Mouse (Mus musculus) cerebellum, postnatal 25 days (tissue): Measurements from ENCODE around the gene Cd86.
A peak's percentile ranks its signal among the peaks of the same experiment; 100 is the strongest.

ENCODE experiments used
- DNase-seq, 2 experiments: peaks; one replicate each; pipeline ENCODE4 v3.0.0; 2021; ENCODE audit warnings: mixed read lengths in 2 of 2

Gene Cd86

GRCm38 (mm10) chr16:36596671-36597410 is 69.0 kb downstream of the Cd86 start:
- DNase-seq: no peak

DNA sequence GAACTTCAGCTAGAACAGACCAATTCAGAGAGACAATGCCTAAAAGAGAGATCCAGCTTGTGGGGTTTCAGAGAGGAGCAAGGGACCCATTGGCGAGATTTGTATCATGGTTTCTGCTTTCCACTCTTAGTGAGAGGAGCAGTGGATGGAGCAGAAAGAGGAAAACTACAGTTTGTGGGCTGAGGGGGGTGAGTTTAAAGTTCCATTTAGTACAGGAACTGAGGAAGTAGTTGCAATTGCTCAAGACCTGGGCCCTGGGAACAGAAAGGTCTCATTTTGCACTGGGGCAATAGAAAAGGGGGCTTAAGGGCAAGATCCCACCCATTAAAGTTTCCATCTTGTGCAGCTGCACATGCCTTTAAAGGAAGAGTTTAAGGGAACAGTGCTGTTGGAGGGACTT is 76.0 kb downstream of the Cd86 start:
- no peak for DNase-seq

DNA sequence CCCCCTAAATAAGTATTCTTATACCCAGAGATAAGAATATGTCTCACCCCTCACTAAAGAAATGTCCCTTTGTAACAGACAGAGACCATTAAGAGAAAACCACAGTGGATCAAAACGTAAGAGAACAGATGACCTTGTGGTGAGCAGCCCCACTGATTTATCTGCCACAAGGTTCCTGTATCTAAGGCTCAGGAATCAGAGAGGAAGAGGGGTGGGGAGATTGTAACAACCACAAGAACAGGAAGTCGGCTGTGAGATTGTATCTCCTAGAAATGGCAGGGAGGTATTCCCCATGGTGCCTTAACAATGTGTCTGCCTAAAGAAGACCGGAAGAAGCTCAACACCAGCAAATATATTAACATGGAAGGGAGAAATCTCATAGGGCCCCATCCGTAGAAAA is 77.9 kb downstream of the Cd86 start:
- no peak for DNase-seq

DNA sequence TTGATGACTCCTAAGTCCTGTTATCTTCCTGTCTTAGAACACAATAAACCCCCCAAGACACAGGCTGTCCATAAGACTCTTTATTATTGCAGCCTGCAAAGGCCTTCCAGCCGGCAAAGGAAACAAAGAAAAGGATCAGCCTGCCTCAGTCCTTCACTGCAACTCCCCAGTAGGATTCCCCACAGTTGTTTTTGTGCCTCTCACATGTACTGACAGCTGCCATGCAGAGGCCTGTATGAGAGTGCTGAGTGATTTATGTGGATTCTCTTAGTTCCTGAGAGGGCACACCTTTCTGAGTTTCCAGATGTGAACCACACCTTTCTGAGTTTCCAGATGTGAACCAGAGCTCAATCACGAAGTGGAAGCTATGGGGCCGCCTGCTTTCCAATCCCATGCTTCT is 83.8 kb downstream of the Cd86 start:
- DNase-seq: no peak

DNA sequence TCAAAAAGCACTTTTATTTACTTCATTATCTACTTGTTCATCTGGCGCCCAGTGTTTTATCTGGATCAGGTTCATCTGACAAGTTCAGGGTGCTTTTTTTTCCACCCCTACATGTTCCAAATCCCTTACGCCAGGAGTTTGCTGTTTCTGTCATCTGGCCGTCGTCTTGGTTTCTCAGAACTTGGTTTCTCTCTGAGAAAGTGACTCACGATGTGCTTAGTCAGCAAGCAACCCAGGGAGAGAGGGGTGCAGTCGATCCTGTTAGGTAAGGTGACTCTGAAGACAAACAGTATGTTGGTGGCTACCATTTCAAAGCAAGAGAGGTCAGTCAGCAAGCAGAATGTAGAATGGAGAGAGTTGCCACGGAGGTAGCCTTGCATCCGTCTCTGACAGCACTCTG is 93.9 kb downstream of the Cd86 start:
- no peak for DNase-seq

- peak; percentile 8 to 13 for DNase-seq
Observed at GRCm38 (mm10) chr16:36561386-36562338, 104.2 kb downstream of the Cd86 start, which contains the start of gene Casr. Gene Casr, minus strand, starts transcription at chr16:36562141.

DNA sequence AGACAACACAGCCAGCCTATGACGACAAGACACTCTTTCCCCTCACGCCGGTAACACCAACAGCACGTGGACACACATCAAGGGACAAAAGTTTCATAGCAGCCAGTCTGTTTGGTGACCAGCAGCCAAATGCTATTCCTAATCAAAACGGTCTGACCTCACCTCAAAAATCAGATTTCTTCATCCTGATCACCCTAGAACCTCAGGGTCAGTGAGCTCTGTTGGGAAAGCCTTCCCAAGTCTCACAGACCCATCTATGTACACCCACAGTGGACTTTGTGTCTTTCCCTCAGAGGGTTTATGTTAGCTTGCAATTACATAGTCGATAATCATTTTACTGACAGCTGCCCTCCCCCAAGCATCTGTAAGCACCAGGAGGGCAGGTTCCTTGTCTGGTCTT is 106.3 kb downstream of the Cd86 start:
- no peak for DNase-seq

DNA sequence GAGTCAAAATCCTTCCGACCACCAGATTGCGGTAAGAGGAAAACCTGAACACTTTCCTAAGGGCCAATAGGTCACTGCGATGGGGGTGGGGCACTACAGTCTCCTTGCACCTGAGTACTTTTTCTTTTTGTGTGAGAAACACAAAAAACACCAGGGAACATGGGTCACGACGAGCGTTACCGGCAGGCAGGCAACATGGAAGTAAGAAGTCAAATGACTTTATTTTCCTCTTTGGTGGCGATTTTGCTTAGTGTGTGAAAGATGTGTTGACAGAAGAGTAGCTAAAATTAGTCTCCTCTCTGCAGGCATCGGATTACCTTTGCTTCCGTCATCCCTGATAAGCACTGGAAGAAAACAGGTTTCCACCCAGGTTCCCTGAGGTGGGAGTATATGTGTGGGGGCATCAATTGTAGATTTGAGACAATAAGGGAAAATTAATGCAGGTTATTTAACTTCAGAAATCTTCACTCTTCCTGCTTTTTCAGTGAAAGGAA is 110.2 kb downstream of the Cd86 start:
- no peak for DNase-seq
